ENCODE assay signal across 8 mouse cellular contexts in genomic region chr7:29815061-29815784, GRCm38 (mm10). TPM values are rescaled to one million over a fixed set of nuclear protein-coding genes. Genes with fewer than 3 reads are reported as not detected.
DNase-seq lines count a peak whose midpoint lies in the region; ATAC-seq and TF ChIP-seq lines count a peak whose summit lies in the region.

No protein-coding gene starts in this region.

- no peak overlapping the region for H3K27ac ChIP-seq in kidney, adult 2 months (ENCODE audit: insufficient read depth, low read depth, low read length)
- H3K27ac ChIP-seq in bone marrow, adult 2 months (ENCODE audit: control insufficient read depth, insufficient read depth, low read depth, low read length, poor library complexity): no peak overlapping the region
- H3K27ac ChIP-seq in heart, embryonic 16.5 days (ENCODE audit: low read length): peak overlapping the region; percentile 78

- H3K4me2 ChIP-seq in heart, embryonic 16.5 days (ENCODE audit: low read depth, low read length): peak overlapping the region; percentile 95

- no peak for DNase-seq in kidney, adult 2 months
- DNase-seq in kidney, adult 9 months: no peak
- DNase-seq in left cerebral cortex, adult 11 months (ENCODE audit: low spot score): no peak
- DNase-seq in urinary bladder, postnatal 10 days (ENCODE audit: low spot score): no peak
- DNase-seq in lung, postnatal 10 days: no peak

- no peaks in the 10 kb centered on the region for H3K9me3 ChIP-seq in heart, embryonic 16.5 days (replicated peaks; ENCODE audit: control insufficient read depth, low read length)
- no peaks in the 10 kb centered on the region for H3K9me3 ChIP-seq in megakaryocyte, embryonic 14.5 days

- WGBS in kidney, adult 2 months: 2% methylated on average over 12 of the region's 12 CpGs
- 2% methylated on average over 12 of the region's 12 CpGs for WGBS in bone marrow, adult 2 months
- 4% methylated on average over 12 of the region's 12 CpGs for WGBS in heart, embryonic 16.5 days

- H3K4me3 ChIP-seq in kidney, adult 2 months (ENCODE audit: insufficient read depth, low read depth, low read length): peak overlapping the region; percentile 58
- peak overlapping the region; percentile 92 for H3K4me3 ChIP-seq in bone marrow, adult 2 months (replicated peaks; ENCODE audit: control insufficient read depth, low read depth, low read length)
- peak overlapping the region; percentile 97 for H3K4me3 ChIP-seq in heart, embryonic 16.5 days (ENCODE audit: low read length)
- H3K4me3 ChIP-seq in megakaryocyte, embryonic 14.5 days (replicated peaks): peak overlapping the region; percentile 98

- no peak for TF ChIP-seq POLR2A in kidney, adult 2 months (IDR thresholded peaks at IDR 0.05; ENCODE audit: low read depth, low read length)
- no peak for TF ChIP-seq POLR2A in bone marrow, adult 2 months (IDR thresholded peaks at IDR 0.05; ENCODE audit: borderline replicate concordance, control insufficient read depth, low read depth, low read length)

- H3K36me3 ChIP-seq in kidney, adult 2 months (ENCODE audit: control insufficient read depth, insufficient read depth, low read length): no peaks in the 10 kb centered on the region
- H3K36me3 ChIP-seq in heart, embryonic 16.5 days (ENCODE audit: control insufficient read depth, insufficient read depth): no peaks in the 10 kb centered on the region
- peaks cover 14% of the 10 kb centered on the region for H3K36me3 ChIP-seq in megakaryocyte, embryonic 14.5 days (replicated peaks; ENCODE audit: low read length)

- H3K4me1 ChIP-seq in kidney, adult 2 months (ENCODE audit: control insufficient read depth, insufficient read depth, low read length): peaks cover 9% of the 10 kb centered on the region
- peaks cover 1% of the 10 kb centered on the region for H3K4me1 ChIP-seq in bone marrow, adult 2 months (ENCODE audit: control insufficient read depth, insufficient read depth, low read length)
- peaks cover 21% of the 10 kb centered on the region for H3K4me1 ChIP-seq in heart, embryonic 16.5 days (ENCODE audit: control insufficient read depth, insufficient read depth, low read length)
- peaks cover 45% of the 10 kb centered on the region for H3K4me1 ChIP-seq in megakaryocyte, embryonic 14.5 days

- no peaks in the 10 kb centered on the region for H3K27me3 ChIP-seq in kidney, adult 2 months (replicated peaks; ENCODE audit: control insufficient read depth, insufficient read depth, low read length)
- no peaks in the 10 kb centered on the region for H3K27me3 ChIP-seq in heart, embryonic 16.5 days (ENCODE audit: control insufficient read depth, insufficient read depth, low read length)
- H3K27me3 ChIP-seq in megakaryocyte, embryonic 14.5 days (replicated peaks): no peaks in the 10 kb centered on the region

- peak overlapping the region; percentile 91 for H3K9ac ChIP-seq in heart, embryonic 16.5 days (ENCODE audit: low read length)

- ATAC-seq in heart, embryonic 16.5 days (replicated peaks; ENCODE audit: extremely low read depth, insufficient read depth, low FRiP score): peak; percentile 19; the same call in 1 of the 2 replicates

- TF ChIP-seq CTCF in kidney, adult 2 months (conservative IDR thresholded peaks at IDR 0.05; ENCODE audit: insufficient read depth, insufficient read length, low read depth, low read length): no peak
- TF ChIP-seq CTCF in bone marrow, adult 2 months (IDR thresholded peaks at IDR 0.05; ENCODE audit: control insufficient read depth, insufficient read depth, low read length): no peak

RNA-seq across cellular contexts. Expression of gene Zfp790, which starts 0.7 kb away (rescaled TPM):
- 2.6 and 3.3 TPM in 2 replicates for polyA plus RNA-seq in kidney, adult 2 months (2012; rRNA removed)
- 2.1 and 3.8 TPM in 2 replicates for polyA plus RNA-seq in bone marrow, adult 2 months (2011; ENCODE audit: insufficient read depth, insufficient read length, low replicate concordance, missing spikeins)
- 12.6 and 12.9 TPM in 2 replicates for polyA plus RNA-seq in heart, embryonic 16.5 days (2015; fragmentation: Nextera tagmentation; extraction: Ambion mirVana)
- 0.62 TPM in 1 of 2 replicates, not detected in the other for polyA plus RNA-seq in megakaryocyte, embryonic 14.5 days (2012; ENCODE audit: insufficient read depth, low replicate concordance)

RNA-seq across cellular contexts. Expression of gene Zfp30, which starts 31.4 kb away (rescaled TPM):
- 3.6 and 3.8 TPM in 2 replicates for polyA plus RNA-seq in kidney, adult 2 months (2012; rRNA removed)
- polyA plus RNA-seq in bone marrow, adult 2 months (2011; ENCODE audit: insufficient read depth, insufficient read length, low replicate concordance, missing spikeins): 0.57 TPM in 2 replicates
- polyA plus RNA-seq in heart, embryonic 16.5 days (2015; fragmentation: Nextera tagmentation; extraction: Ambion mirVana): 6.2 and 6.9 TPM in 2 replicates
- polyA plus RNA-seq in megakaryocyte, embryonic 14.5 days (2012; ENCODE audit: insufficient read depth, low replicate concordance): 0.37 TPM in 1 of 2 replicates, not detected in the other

RNA-seq across cellular contexts. Expression of gene Zfp940, which starts 38.2 kb away (rescaled TPM):
- polyA plus RNA-seq in kidney, adult 2 months (2012; rRNA removed): 0.48 and 0.61 TPM in 2 replicates
- polyA plus RNA-seq in bone marrow, adult 2 months (2011; ENCODE audit: insufficient read depth, insufficient read length, low replicate concordance, missing spikeins): 0.34 and 6.7 TPM in 2 replicates
- polyA plus RNA-seq in heart, embryonic 16.5 days (2015; fragmentation: Nextera tagmentation; extraction: Ambion mirVana): 1.5 TPM in 2 replicates
- polyA plus RNA-seq in megakaryocyte, embryonic 14.5 days (2012; ENCODE audit: insufficient read depth, low replicate concordance): 0.64 TPM in 1 of 2 replicates, not detected in the other

RNA-seq across cellular contexts. Expression of gene Zfp420, which starts 44.6 kb away (rescaled TPM):
- polyA plus RNA-seq in kidney, adult 2 months (2012; rRNA removed): 1.7 and 1.8 TPM in 2 replicates
- polyA plus RNA-seq in bone marrow, adult 2 months (2011; ENCODE audit: insufficient read depth, insufficient read length, low replicate concordance, missing spikeins): 0.79 and 5.3 TPM in 2 replicates
- polyA plus RNA-seq in heart, embryonic 16.5 days (2015; fragmentation: Nextera tagmentation; extraction: Ambion mirVana): 4.2 and 5.4 TPM in 2 replicates
- polyA plus RNA-seq in megakaryocyte, embryonic 14.5 days (2012; ENCODE audit: insufficient read depth, low replicate concordance): not detected in 2 replicates

RNA-seq across cellular contexts. Expression of gene Zfp84, which starts 46.9 kb away (rescaled TPM):
- 5.5 and 5.7 TPM in 2 replicates for polyA plus RNA-seq in kidney, adult 2 months (2012; rRNA removed)
- polyA plus RNA-seq in bone marrow, adult 2 months (2011; ENCODE audit: insufficient read depth, insufficient read length, low replicate concordance, missing spikeins): 2.0 and 3.3 TPM in 2 replicates
- 8.9 and 9.8 TPM in 2 replicates for polyA plus RNA-seq in heart, embryonic 16.5 days (2015; fragmentation: Nextera tagmentation; extraction: Ambion mirVana)
- 0.93 TPM in 1 of 2 replicates, not detected in the other for polyA plus RNA-seq in megakaryocyte, embryonic 14.5 days (2012; ENCODE audit: insufficient read depth, low replicate concordance)
